Mouse (Mus musculus) MN1 (cell line): ENCODE data around the gene Slc46a3.

ENCODE experiments used
- DNase-seq: peaks from one replicate; pipeline ENCODE4 v3.0.0-alpha.2; 2016; ENCODE audit warnings: low spot score

Gene Slc46a3

GRCm38 (mm10) chr5:147895436-147896198, 1.0 kb upstream of the Slc46a3 start:
- no peak for DNase-seq

- peak; percentile 28 for DNase-seq
These were observed 705 bp downstream of the Slc46a3 start for GRCm38 (mm10) chr5:147893766-147894454.

- DNase-seq, result peak; percentile 59
These were observed 1.5 kb downstream of the Slc46a3 start for GRCm38 (mm10) chr5:147893143-147893542.

- no peak for DNase-seq
These were observed 1.9 kb downstream of the Slc46a3 start for GRCm38 (mm10) chr5:147892735-147893134.

- DNase-seq, result no peak
These were observed 6.0 kb downstream of the Slc46a3 start for GRCm38 (mm10) chr5:147888313-147889297.

GRCm38 (mm10) chr5:147883581-147883980, 11.0 kb downstream of the Slc46a3 start:
- DNase-seq, result no peak

DNA sequence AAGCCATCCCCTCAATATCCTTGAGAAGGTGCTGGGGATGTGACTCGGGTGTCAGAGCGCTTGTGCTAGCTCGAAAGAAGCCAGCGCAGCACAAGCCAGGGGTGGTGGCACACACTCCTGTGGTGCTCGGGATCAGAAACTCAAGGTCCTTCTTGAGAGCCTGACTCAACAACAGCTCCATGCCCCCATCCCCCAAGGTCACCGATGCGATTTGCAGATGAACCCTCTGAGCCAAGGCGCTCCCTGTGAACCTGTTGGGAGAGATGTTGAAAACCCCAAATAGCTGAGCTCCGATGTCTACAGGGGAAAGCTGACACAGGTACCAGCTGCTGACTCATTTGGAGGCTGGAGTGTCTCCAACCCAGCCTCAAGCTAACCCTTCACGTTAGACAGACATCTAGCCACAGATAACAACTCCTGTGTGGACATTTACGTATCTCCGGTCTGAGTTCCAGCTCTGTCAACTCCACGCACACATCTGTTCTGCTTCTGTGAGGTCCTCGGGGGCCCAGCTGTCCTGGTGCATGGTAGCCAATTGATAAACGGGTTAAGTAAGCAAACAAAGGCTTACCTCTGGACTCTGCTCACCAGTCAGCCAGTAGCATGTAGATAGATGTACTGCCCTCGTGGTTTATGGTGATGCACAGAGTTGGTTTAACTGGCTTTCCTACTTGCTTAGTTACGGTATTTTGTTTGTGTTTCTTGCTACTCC, 14.5 kb downstream of the Slc46a3 start:
- DNase-seq, result no peak

DNA sequence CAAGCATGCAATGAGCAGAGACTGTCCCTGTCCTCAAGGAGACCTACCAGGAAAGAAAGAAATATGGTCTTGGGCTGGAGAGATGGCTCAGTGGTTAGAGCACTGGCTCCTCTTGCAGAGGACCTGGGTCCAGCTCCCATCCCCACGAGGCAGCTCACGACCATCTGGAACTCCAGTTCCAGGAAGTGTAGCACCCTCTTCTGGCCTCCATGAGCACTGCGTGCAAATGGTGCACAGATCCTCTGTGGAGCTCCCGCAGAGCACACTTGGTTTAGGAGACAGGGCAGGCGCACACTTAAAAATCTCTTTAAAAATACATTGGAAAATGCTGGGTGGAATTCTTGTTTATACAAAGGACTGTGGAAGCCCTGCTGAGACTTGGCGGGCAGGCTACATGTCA, 17.1 kb downstream of the Slc46a3 start:
- DNase-seq, result no peak

- DNase-seq, result no peak
These were observed 19.4 kb downstream of the Slc46a3 start for GRCm38 (mm10) chr5:147875210-147875609.

GRCm38 (mm10) chr5:147874491-147875065, 20.0 kb downstream of the Slc46a3 start:
- DNase-seq, result no peak

DNA sequence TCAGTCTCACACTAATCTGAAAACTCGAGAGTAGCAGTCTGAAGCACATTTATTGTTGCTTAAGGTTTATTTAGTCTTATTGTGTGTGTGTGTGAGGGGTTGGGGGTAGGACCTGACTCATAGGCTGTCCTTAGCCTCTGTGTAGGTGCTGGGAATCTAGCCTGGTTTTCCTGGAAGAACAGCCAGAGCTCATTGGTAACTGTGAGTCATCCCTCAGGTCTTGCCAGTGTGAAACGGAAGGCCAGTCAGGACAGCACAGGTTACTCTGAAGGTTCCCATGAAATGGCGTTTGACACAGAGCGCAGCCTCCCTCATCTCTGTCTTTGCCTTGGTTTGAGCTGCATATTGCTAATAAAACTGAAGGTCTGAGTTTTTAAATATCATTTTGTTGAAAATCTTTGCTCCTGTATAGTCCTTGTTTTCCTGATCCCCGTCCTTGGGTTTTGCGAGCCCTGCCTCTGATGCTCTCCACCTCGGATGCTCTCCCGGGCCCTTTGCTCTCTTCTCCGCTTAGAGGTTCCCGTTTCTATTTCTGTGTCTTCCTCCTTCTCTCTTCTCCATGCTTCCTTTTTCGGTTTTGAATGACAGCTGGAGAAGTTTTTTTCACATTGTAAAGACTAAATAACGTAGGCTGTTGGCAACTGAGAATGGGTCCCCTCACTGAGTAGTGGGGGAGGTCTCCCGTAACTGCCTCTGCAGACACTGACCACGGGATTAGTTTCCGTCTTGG, 23.4 kb downstream of the Slc46a3 start:
- DNase-seq, result no peak

GRCm38 (mm10) chr5:147870296-147870695, 24.3 kb downstream of the Slc46a3 start:
- DNase-seq, result no peak

DNA sequence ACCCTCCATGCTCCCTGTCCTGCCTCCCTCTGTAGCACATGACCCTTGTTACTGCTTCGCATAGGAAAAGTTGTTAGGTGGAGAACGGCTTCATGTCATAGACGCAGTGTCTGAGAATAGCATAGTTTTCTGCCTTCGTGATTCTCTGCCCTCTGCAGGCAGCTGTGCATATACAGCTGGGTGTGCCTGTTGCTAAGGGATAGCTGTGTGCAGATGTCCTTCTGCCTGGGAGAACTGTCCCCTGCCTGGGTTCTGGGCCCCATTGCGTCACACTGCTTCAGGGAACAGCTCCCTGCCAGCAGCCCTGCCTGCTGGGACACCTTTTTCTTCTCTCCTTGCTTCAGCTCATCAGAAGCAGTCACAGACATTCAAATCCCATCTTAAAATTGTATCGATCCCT, 25.0 kb downstream of the Slc46a3 start:
- DNase-seq, result no peak

DNA sequence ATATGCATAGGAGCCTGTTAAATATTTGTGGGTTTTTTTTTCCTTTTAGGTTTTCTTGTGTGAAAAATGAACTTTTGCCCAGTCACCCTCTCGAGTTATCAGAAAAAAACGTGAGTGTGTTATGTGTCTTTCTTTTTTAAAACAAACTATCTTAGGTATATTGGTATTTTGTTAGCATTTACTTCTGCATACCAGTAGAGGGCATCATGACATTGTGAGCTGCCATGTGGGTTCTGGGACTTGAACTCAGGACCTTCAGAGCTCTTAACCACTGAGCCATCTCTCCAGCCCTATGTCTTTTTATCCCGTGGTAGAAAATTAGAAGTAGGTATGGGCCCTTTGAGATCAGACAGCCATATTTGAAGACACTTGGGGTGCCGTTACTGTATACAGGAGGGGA, 25.9 kb downstream of the Slc46a3 start:
- no peak for DNase-seq

- DNase-seq, result peak; percentile 96
These were observed 34.0 kb downstream of the Slc46a3 start, which contains the start of gene Pomp for GRCm38 (mm10) chr5:147860449-147861261. TSS of gene Pomp (plus strand) at chr5:147860461.

GRCm38 (mm10) chr5:147860076-147860448, 34.6 kb downstream of the Slc46a3 start:
- no peak for DNase-seq

DNA sequence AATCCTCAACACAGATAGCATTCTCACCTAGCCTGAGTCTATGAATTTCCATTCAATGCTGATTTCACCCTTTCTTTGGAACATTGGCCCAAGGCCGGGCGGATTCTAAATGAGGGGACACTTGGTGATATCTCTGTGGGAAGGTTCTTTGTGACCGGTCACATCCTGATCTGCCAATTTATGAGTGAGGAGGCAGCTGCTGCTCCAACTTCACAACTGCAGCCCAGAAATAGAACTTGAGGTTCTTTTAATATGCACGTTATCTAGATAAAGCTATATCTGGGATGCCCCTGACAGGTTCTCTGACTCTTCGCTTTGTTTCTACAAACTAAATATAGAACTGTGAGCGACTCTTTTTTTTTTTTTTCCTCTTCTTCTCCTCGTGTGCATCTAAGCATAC, 44.4 kb downstream of the Slc46a3 start:
- no peak for DNase-seq

DNA sequence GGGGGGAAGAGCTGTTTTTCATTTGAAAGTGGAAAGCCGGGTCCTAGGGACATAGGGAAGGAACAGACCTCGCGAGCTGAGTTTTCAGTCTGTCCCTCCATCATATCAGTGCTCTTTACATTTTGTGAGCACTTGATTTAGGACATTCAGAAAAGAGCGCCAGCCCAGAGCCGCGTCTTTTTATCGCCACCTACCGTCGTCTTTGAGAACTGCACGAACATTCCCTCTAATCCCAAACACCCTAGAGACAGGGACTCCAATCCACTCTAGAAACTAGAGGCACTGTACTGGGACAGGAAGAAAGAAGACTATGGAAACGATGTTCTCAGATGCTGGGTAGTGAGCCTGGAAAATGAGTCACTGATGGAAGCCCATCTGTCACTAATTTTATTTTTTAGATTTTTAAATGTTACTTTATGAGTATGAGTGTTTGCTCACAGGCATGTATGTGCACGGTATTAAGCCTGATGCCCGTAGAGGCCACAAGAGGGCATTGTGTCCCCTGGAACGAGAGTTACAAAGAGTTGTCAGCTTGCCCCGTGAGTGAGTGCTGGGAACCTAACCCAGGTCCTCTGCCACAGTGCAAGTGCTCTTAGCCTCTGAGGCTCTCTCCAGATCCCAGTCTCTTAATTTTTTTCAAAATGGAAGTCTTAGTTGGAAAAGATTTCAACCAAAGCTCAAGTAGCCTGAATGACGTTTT, 46.3 kb downstream of the Slc46a3 start:
- DNase-seq, result peak; percentile 77

GRCm38 (mm10) chr5:147847361-147847760, 47.3 kb downstream of the Slc46a3 start:
- DNase-seq, result no peak
